Mouse (Mus musculus): Measurements from ENCODE around the gene Fgf2. TPM values are rescaled to one million over a fixed set of nuclear protein-coding genes. Genes with fewer than 3 reads are reported as not detected.

The Fgf2 gene
- polyA plus RNA-seq, 1 experiment from 2014 or later = not detected

GRCm38 (mm10) chr3:37331999-37332449, 16.1 kb upstream of the Fgf2 start:
- Histone ChIP-seq H3K36me3 (ENCODE audit: inconsistent target) (no peaks in the 10 kb centered on the region), H3K79me2 (ENCODE audit: inconsistent target) (no peaks in the 10 kb centered on the region), H3K4me3 (ENCODE audit: inconsistent target) (no peak overlapping the region), H3K27ac (no peak overlapping the region)
- 19% methylated on average over 6 of the region's 6 CpGs for WGBS (ENCODE audit: missing documents)

GRCm38 (mm10) chr3:37334053-37334452, 14.1 kb upstream of the Fgf2 start:
- H3K36me3 ChIP-seq (ENCODE audit: inconsistent target) = no peaks in the 10 kb centered on the region
- no peak overlapping the region for H3K4me3 ChIP-seq (ENCODE audit: inconsistent target)
- WGBS (ENCODE audit: missing documents) = 93% methylated on average over 4 of the region's 4 CpGs
- no peak overlapping the region for H3K27ac ChIP-seq
- H3K79me2 ChIP-seq (ENCODE audit: inconsistent target) = no peaks in the 10 kb centered on the region

GRCm38 (mm10) chr3:37341110-37341509, 7.0 kb upstream of the Fgf2 start:
- H3K4me3 ChIP-seq (ENCODE audit: inconsistent target) = no peak overlapping the region
- no peaks in the 10 kb centered on the region for H3K36me3 ChIP-seq (ENCODE audit: inconsistent target)
- WGBS (ENCODE audit: missing documents) = 76% methylated on average over 5 of the region's 5 CpGs
- H3K79me2 ChIP-seq (ENCODE audit: inconsistent target) = no peaks in the 10 kb centered on the region
- H3K27ac ChIP-seq = no peak overlapping the region

GRCm38 (mm10) chr3:37342811-37343210, 5.3 kb upstream of the Fgf2 start:
- WGBS (ENCODE audit: missing documents) = 90% methylated on average over 5 of the region's 5 CpGs
- Histone ChIP-seq H3K27ac (no peak overlapping the region), H3K79me2 (ENCODE audit: inconsistent target) (no peaks in the 10 kb centered on the region), H3K4me3 (ENCODE audit: inconsistent target) (no peak overlapping the region), H3K36me3 (ENCODE audit: inconsistent target) (no peaks in the 10 kb centered on the region)

GRCm38 (mm10) chr3:37347671-37348070, 475 bp upstream of the Fgf2 start:
- Histone ChIP-seq H3K27ac (no peak overlapping the region), H3K36me3 (ENCODE audit: inconsistent target) (no peaks in the 10 kb centered on the region), H3K79me2 (ENCODE audit: inconsistent target) (no peaks in the 10 kb centered on the region), H3K4me3 (ENCODE audit: inconsistent target) (no peak overlapping the region)
- WGBS (ENCODE audit: missing documents) = 43% methylated on average over 8 of the region's 9 CpGs

GRCm38 (mm10) chr3:37349166-37349548, 1.0 kb downstream of the Fgf2 start:
- Histone ChIP-seq H3K36me3 (ENCODE audit: inconsistent target) (no peaks in the 10 kb centered on the region), H3K4me3 (ENCODE audit: inconsistent target) (no peak overlapping the region), H3K27ac (no peak overlapping the region), H3K79me2 (ENCODE audit: inconsistent target) (no peaks in the 10 kb centered on the region)
- WGBS (ENCODE audit: missing documents) = 28% methylated on average over 8 of the region's 8 CpGs

- H3K27ac ChIP-seq = no peak overlapping the region
- H3K79me2 ChIP-seq (ENCODE audit: inconsistent target) = no peaks in the 10 kb centered on the region
- WGBS (ENCODE audit: missing documents) = 77% methylated on average over 7 of the region's 7 CpGs
- H3K36me3 ChIP-seq (ENCODE audit: inconsistent target) = no peaks in the 10 kb centered on the region
- H3K4me3 ChIP-seq (ENCODE audit: inconsistent target) = no peak overlapping the region
Measured at GRCm38 (mm10) chr3:37350386-37350785, 2.2 kb downstream of the Fgf2 start.

GRCm38 (mm10) chr3:37353951-37354481, 5.9 kb downstream of the Fgf2 start:
- 94% methylated on average over 10 of the region's 10 CpGs for WGBS (ENCODE audit: missing documents)

GRCm38 (mm10) chr3:37354737-37355136, 6.6 kb downstream of the Fgf2 start:
- Histone ChIP-seq H3K36me3 (ENCODE audit: inconsistent target) (no peaks in the 10 kb centered on the region), H3K79me2 (ENCODE audit: inconsistent target) (no peaks in the 10 kb centered on the region), H3K27ac (no peak overlapping the region), H3K4me3 (ENCODE audit: inconsistent target) (no peak overlapping the region)
- WGBS (ENCODE audit: missing documents) = 100% methylated on average over 1 of the region's 1 CpGs

More at GRCm38 (mm10) chr3:37353951-37354481, 5.9 kb downstream of the Fgf2 start:
- Histone ChIP-seq H3K36me3 (ENCODE audit: inconsistent target) (no peaks in the 10 kb centered on the region), H3K27ac (no peak overlapping the region), H3K4me3 (ENCODE audit: inconsistent target) (no peak overlapping the region), H3K79me2 (ENCODE audit: inconsistent target) (no peaks in the 10 kb centered on the region)

GRCm38 (mm10) chr3:37360729-37361128, 12.6 kb downstream of the Fgf2 start:
- Histone ChIP-seq H3K79me2 (ENCODE audit: inconsistent target) (no peaks in the 10 kb centered on the region), H3K4me3 (ENCODE audit: inconsistent target) (no peak overlapping the region), H3K27ac (no peak overlapping the region), H3K36me3 (ENCODE audit: inconsistent target) (no peaks in the 10 kb centered on the region)
- WGBS (ENCODE audit: missing documents) = 17% methylated on average over 9 of the region's 9 CpGs

GRCm38 (mm10) chr3:37365144-37365543, 17.0 kb downstream of the Fgf2 start:
- Histone ChIP-seq H3K79me2 (ENCODE audit: inconsistent target) (no peaks in the 10 kb centered on the region), H3K36me3 (ENCODE audit: inconsistent target) (no peaks in the 10 kb centered on the region), H3K27ac (no peak overlapping the region), H3K4me3 (ENCODE audit: inconsistent target) (no peak overlapping the region)
- WGBS (ENCODE audit: missing documents) = 72% methylated on average over 4 of the region's 4 CpGs

GRCm38 (mm10) chr3:37365976-37366375, 17.8 kb downstream of the Fgf2 start:
- Histone ChIP-seq H3K36me3 (ENCODE audit: inconsistent target) (no peaks in the 10 kb centered on the region), H3K4me3 (ENCODE audit: inconsistent target) (no peak overlapping the region), H3K27ac (no peak overlapping the region), H3K79me2 (ENCODE audit: inconsistent target) (no peaks in the 10 kb centered on the region)
- WGBS (ENCODE audit: missing documents) = 97% methylated on average over 3 of the region's 3 CpGs

- H3K79me2 ChIP-seq (ENCODE audit: inconsistent target) = no peaks in the 10 kb centered on the region
- 73% methylated on average over 4 of the region's 4 CpGs for WGBS (ENCODE audit: missing documents)
Measured at GRCm38 (mm10) chr3:37366381-37367053, 18.4 kb downstream of the Fgf2 start.

GRCm38 (mm10) chr3:37370407-37370806, 22.3 kb downstream of the Fgf2 start:
- 61% methylated on average over 4 of the region's 4 CpGs for WGBS (ENCODE audit: missing documents)

More at GRCm38 (mm10) chr3:37366381-37367053, 18.4 kb downstream of the Fgf2 start:
- no peaks in the 10 kb centered on the region for H3K36me3 ChIP-seq (ENCODE audit: inconsistent target)
- H3K4me3 ChIP-seq (ENCODE audit: inconsistent target) = no peak overlapping the region
- H3K27ac ChIP-seq = no peak overlapping the region

GRCm38 (mm10) chr3:37373712-37374111, 25.6 kb downstream of the Fgf2 start:
- H3K36me3 ChIP-seq (ENCODE audit: inconsistent target) = no peaks in the 10 kb centered on the region
- no peak overlapping the region for H3K4me3 ChIP-seq (ENCODE audit: inconsistent target)
- WGBS (ENCODE audit: missing documents) = 95% methylated on average over 11 of the region's 11 CpGs
- H3K27ac ChIP-seq = no peak overlapping the region
- no peaks in the 10 kb centered on the region for H3K79me2 ChIP-seq (ENCODE audit: inconsistent target)

More at GRCm38 (mm10) chr3:37370407-37370806, 22.3 kb downstream of the Fgf2 start:
- Histone ChIP-seq H3K27ac (no peak overlapping the region), H3K79me2 (ENCODE audit: inconsistent target) (no peaks in the 10 kb centered on the region), H3K36me3 (ENCODE audit: inconsistent target) (no peaks in the 10 kb centered on the region), H3K4me3 (ENCODE audit: inconsistent target) (no peak overlapping the region)

All from macrophage (primary cell).